Mouse (Mus musculus): Measurements from ENCODE around the gene Cdcp1.

GRCm38 (mm10) chr9:123255736-123256135 lies 39.9 kb upstream of the Cdcp1 start:
- TF ChIP-seq CTCF (IDR thresholded peaks at IDR 0.05; ENCODE audit: control insufficient read depth, insufficient read depth, insufficient read length) = no peak
- TF ChIP-seq MYOD1 (IDR thresholded peaks at IDR 0.05; ENCODE audit: control insufficient read depth, insufficient read length, low read depth) = no peak
- no peak for TF ChIP-seq USF1 (IDR thresholded peaks at IDR 0.05; ENCODE audit: low read depth)

Measured in C2C12 (cell line).